Mouse (Mus musculus) 3T3-L1 (cell line): ENCODE data around the gene Ppp1r15a.
A peak's percentile ranks its signal among the peaks of the same experiment; 100 is the strongest.
"Not testable (repeated sequence)": the region's sequence is repeated elsewhere in the genome, so short reads cannot be mapped to it uniquely, and the experiment has no call there.

Experiments
- DNase-seq: peaks from one replicate; pipeline ENCODE4 v3.0.0-alpha.2; 2015; ENCODE audit warnings: low read depth, low spot score

The Ppp1r15a gene

GRCm38 (mm10) chr7:45519345-45520120 is 6.5 kb downstream of the Ppp1r15a start:
- DNase-seq: no peak

DNA sequence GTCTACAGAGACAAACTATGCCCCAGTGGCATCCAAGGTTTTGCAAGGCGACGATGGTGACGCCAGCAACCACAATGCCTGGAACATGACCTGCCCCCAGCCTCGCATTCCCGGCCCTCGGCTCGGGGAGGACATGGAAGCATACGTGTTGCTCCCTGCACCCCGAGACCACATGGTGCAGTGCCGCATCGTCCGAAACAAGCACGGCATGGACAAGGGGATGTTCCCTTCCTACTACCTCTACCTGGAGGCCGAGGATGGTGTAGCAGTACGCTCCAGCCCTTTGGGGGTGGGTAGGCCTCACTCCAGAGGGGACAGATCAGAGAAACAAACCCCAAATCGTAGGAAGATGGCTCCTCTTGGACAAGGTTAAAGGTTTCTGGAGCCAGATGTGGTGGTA is 7.5 kb downstream of the Ppp1r15a start:
- no peak for DNase-seq

GRCm38 (mm10) chr7:45516846-45517245 is 9.2 kb downstream of the Ppp1r15a start:
- DNase-seq: not testable (repeated sequence)

- DNase-seq: no peak
These were observed 10.6 kb downstream of the Ppp1r15a start for GRCm38 (mm10) chr7:45515436-45515835.

- no peak for DNase-seq
These were observed 11.7 kb downstream of the Ppp1r15a start for GRCm38 (mm10) chr7:45514411-45514810.

DNA sequence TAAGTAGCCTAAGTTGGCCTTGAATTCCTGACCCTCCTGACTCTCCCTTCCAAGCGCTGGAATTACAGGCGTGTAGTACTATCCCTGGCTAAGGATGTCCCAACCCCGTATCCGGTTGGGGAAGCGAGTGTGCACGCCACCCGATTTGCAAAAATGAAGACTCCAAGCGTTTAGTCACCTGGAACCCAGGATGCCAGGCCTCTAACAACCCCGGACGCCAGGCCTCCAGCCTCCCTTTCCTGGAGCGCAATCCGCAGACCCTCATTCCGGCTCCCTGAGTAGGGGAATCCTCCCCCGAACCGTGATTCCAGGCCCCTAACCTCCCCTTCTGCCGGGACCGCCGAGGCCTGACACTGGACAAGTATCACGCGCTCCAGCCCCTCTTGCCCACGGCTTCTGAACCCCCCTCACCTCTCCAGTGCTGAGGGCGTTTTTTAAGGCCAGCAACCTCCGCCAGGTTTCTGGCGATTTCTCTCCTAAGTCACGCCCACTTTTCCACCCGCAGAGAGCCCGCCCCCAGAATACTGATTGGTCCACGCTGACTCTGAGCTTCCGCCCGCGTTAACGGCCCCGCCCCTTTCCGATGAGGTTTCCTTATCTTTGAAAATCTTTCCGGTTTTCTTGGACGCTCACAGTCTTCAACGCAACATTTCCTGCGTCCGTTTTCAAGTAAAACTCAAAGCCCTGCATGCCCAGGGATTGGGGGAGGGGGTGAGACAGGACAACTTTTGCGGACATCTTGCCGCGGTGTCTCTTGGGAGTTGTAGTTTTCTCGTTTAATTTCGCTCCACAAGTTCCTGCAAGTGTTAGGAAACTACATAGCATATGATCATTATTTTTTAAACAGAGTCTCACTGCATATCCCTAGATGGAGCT is 15.9 kb downstream of the Ppp1r15a start, which contains the start of gene Nucb1:
Gene Nucb1, minus strand, starts transcription at position 495 of the 876 bp plus-strand sequence.
- peak; percentile 94 for DNase-seq

- no peak for DNase-seq
These were observed 16.7 kb downstream of the Ppp1r15a start for GRCm38 (mm10) chr7:45509181-45509882.

- DNase-seq: peak; percentile 53
These were observed 17.5 kb downstream of the Ppp1r15a start for GRCm38 (mm10) chr7:45508561-45508960.

DNA sequence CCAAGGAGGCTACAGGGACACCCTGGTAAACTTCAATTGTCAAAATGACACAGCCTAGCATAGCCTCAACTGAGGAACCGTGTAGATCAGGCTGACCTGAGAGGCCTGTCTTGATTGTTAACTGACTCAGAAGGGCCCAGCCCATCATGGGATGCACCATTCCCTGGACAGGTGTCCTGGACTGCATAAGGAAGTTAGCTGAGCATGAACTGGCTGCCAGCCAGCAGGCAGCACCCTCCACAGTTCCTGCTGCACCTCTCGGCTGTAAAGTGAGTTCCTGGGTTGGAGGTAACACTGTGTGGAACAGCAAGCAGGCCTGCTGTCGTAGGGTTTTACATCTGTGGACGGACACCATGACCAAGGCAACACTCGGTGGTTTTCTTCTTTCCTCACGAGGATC is 18.5 kb downstream of the Ppp1r15a start:
- DNase-seq: no peak

DNA sequence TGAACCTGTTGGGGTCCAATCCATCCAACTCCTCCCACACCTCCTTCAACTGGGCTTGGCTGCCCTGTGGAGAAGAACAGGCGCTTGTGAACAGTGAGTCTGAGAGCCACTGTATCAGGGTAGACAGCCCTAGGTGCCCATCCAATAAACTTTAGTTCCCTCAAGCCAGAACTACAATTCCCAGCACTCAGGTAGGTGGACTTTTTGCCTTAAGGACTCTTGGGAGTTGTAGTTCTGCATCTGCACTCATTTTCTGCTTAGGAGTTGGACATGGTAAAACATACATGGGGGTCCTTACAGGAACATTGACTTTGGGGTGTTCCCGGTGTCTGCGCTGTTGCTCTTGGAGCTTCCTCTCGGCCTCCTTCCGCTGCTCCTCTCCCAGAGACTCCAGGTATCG is 27.6 kb downstream of the Ppp1r15a start:
- no peak for DNase-seq

- no peak for DNase-seq
These were observed 31.5 kb downstream of the Ppp1r15a start for GRCm38 (mm10) chr7:45494548-45494947.

DNA sequence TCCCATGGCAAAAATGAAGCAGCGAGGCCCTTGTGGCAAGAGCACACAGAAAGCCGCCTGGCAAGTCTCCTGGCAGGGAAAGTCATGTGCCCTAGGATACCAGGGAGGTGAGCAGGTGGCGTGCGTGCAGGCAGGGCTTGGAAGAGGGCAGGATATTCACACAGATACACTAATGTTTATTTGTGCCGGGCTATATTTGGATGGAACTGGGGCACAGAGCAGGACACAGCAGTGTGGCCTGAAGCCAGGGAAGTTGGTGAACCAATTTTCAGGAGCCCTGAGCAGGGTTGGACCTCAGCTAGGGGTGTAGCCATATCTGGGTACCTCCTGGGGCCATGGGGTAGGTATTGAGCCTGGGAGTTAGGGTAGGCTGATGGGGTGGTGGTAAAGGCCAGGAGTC is 33.1 kb downstream of the Ppp1r15a start:
- DNase-seq: no peak

DNA sequence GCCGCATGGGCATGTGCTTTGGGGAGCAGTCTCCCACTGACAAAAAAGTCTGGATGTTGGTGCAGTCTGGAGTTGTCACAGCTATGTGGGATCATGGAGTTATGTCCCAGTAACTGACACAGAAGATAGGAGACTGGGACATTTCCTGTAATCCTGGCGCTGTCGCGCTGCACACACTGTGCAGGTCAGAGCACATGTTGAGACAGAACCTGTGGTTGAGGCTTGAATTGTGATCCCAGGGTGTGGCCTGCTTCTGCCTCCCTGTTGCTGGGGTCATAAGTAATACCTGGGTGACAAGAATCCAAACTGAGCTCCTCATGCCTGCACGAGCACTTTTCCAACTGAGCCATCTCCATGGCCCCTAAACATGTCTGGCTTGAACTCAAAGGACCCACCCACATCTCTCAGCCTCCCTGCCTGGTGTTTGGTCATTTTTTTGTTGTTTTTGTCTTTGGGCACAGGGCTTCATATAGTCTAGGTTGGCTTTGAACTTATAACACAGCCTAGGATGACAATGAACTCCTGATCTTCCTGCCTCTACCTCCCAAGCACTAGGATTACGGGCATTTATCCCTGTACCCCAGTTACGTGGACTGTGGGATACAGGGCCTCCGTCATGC is 33.7 kb downstream of the Ppp1r15a start:
- DNase-seq: no peak

GRCm38 (mm10) chr7:45491264-45491663 is 34.8 kb downstream of the Ppp1r15a start:
- peak; percentile 20 for DNase-seq

- DNase-seq: peak; percentile 59
These were observed 35.2 kb downstream of the Ppp1r15a start for GRCm38 (mm10) chr7:45490822-45491221.

- no peak for DNase-seq
These were observed 36.5 kb downstream of the Ppp1r15a start for GRCm38 (mm10) chr7:45489578-45489977.

DNA sequence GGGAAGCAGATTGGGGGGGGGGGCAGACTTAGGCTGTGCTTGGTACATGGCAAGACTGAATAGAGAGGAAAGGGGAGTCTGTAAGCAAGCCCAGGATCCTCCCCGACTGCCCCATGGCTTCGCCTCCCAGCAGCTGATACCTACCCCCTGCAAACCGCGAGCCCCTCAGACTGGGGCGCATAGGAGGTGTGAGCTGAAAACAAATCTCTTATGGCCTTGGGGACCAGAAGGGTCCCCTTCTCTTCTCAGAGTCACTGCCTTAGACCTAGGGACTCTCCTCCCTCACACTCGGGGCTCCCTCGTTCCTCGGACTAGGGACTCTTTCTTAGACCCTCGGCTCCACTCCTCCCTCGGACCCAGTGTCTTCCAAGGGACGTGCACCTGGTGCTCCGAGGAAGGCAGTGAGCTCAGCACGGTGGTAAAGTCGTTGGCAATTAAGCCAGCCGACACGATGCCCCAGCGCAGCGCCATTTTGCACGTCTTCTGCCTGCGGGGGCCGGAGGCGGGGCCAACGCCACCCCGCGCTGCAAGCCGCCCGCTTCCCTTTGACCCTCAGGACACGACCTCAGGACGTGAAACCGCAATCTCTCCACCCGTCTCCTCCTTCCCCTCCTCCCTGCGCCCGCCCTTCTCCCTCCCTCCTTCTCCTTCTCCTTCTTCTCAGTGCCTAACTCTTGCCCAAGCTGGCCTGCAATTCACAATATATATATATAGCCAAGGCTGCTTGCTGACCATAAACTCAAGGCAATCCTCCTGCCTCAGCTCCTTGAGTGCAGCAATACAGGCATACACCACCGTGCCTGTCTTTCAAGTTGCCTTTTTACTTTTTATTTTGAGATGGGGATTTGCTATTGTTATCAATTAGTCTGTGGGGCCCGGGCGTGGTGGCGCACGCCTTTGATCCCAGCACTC is 37.5 kb downstream of the Ppp1r15a start, which contains the start of gene Dhdh:
Gene Dhdh, minus strand, starts transcription at position 513 of the 912 bp plus-strand sequence.
- no peak for DNase-seq

GRCm38 (mm10) chr7:45487861-45488292 is 38.2 kb downstream of the Ppp1r15a start:
- no peak for DNase-seq

- no peak for DNase-seq
These were observed 39.2 kb downstream of the Ppp1r15a start, which contains the start of gene Gm45808 for GRCm38 (mm10) chr7:45486761-45487415. TSS of gene Gm45808 (minus strand) at chr7:45486811.

DNA sequence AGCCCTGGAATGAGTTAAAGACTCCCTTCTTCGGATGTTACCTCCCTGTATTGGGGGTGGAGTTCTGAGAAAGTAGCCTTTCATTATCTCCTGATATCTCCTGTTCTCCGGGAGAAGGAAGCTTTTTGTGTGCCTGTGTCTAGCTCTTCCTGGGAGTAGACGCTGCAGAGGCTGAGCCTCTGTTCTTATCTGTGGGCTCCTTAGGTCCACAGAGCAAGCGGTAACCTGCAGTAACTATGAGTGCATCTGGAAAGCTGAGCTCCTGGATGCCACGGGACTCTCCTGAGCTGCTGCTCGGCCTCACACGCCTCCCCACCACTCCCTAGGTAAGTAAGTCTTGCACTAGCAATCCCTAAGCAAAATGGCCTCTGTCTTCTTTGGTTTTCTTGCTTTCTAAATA is 39.9 kb downstream of the Ppp1r15a start:
- DNase-seq: no peak
